In the genomic region with DNA sequence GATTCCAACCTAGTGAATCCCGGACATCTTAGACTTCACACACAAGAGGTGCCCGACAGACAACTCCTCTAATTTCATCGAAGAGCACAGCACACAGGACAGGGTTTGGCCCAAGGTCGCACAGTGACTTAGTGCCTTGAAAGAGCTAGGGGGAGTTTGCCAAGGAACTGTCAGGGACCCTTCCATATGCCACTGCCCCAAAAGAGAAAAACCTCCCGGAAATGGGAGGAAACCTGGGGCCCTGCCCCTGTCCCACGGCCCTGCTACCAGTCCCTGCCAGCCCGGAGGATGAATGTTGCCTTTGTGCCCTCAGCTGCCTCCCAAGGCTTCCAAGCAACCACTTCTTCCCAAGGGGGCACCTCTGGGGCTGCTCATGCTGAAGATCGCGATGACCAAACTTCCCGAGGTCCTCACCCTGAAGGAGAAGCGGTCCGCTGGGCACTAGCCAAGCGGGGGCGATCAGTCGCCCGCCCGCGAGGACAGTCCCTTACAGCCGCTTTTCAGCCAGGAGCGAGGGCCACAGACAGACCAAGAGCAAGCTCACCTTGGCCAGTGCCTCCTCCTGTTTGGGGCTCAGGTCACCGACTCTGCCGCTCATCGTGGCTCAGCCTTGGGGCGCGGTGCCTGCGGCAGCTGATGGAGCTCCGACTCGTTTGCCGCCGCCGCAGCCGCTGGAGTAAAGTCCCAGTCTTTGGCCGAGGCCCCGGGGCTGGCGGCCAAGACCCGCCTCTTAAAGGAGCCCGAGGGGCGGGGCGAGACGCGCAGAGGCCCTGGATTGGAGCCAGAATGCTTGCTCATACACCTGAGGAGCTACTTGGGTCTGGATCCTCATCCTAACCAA, we compare ENCODE assay signal across 8 mouse cellular contexts. TPM values are rescaled to one million over a fixed set of nuclear protein-coding genes. Genes with fewer than 3 reads are reported as not detected.
DNase-seq lines count a peak whose midpoint lies in the region; ATAC-seq lines count a peak whose summit lies in the region.

No protein-coding gene starts in this region.

- H3K4me3 ChIP-seq in forebrain, embryonic 14.5 days (ENCODE audit: low read depth, low read length): peak overlapping the region; percentile 52

- peak; percentile 67 for DNase-seq in MN1 (ENCODE audit: low spot score)
- peak; percentile 81 for DNase-seq in cerebellum, adult 11-12 months
- peak; percentile 79 for DNase-seq in forebrain, embryonic 14.5 days (ENCODE audit: low spot score)
- DNase-seq in heart, postnatal 14 days: peak; percentile 66 to 73
- DNase-seq in kidney, postnatal 36 days: peak; percentile 79 to 89
- peak; percentile 86 to 91 for DNase-seq in lung, adult 18-20 months
- peak; percentile 53 for DNase-seq in ovary, postnatal 14 days (ENCODE audit: low spot score)
- DNase-seq in urinary bladder, postnatal 25 days (ENCODE audit: low spot score): peak; percentile 74

- H3K4me1 ChIP-seq in forebrain, embryonic 14.5 days (ENCODE audit: control insufficient read depth, insufficient read depth, low read length): 0 out of 2 replicates have a peak, but pooled peaks cover 7% of the 10 kb centered on the region

- no peaks in the 10 kb centered on the region for H3K36me3 ChIP-seq in forebrain, embryonic 14.5 days (ENCODE audit: control insufficient read depth, insufficient read depth, low read length)

- H3K27ac ChIP-seq in forebrain, embryonic 14.5 days (ENCODE audit: low read depth, low read length): no peak overlapping the region

- no peaks in the 10 kb centered on the region for H3K9me3 ChIP-seq in forebrain, embryonic 14.5 days (replicated peaks; ENCODE audit: control insufficient read depth, low read length)

- peak overlapping the region; percentile 78 for H3K9ac ChIP-seq in forebrain, embryonic 14.5 days (ENCODE audit: low read length)

- peak overlapping the region; percentile 97 for H3K4me2 ChIP-seq in forebrain, embryonic 14.5 days (ENCODE audit: low read length)

- intact Hi-C loops in heart, postnatal 14 days (cut with DNase I): no loop called here

- WGBS in forebrain, embryonic 14.5 days: 2% methylated on average over 41 of the region's 41 CpGs

- H3K27me3 ChIP-seq in forebrain, embryonic 14.5 days (replicated peaks; ENCODE audit: control insufficient read depth, insufficient read depth, low read length): no peaks in the 10 kb centered on the region; the same call in 1 of the 2 replicates

- ATAC-seq in forebrain, embryonic 14.5 days: peak; percentile 80

RNA-seq across cellular contexts. Expression of a gene that starts 4.9 kb away (rescaled TPM):
- polyA plus RNA-seq in forebrain, embryonic 14.5 days (2014; fragmentation: Nextera tagmentation; extraction: Ambion mirVana): 1.1 and 1.4 TPM in 2 replicates
- 1 to 10 TPM; 1.2 TPM for total RNA-seq in heart, postnatal 14 days (2021)

RNA-seq across cellular contexts. Expression of a gene that starts 16.7 kb away (rescaled TPM):
- 44.3 and 45.5 TPM in 2 replicates for polyA plus RNA-seq in forebrain, embryonic 14.5 days (2014; fragmentation: Nextera tagmentation; extraction: Ambion mirVana)
- 10 to 100 TPM; 14.2 to 20.6 TPM for total RNA-seq in heart, postnatal 14 days (2021)

RNA-seq across cellular contexts. Expression of a gene that starts 23.1 kb away (rescaled TPM):
- polyA plus RNA-seq in forebrain, embryonic 14.5 days (2014; fragmentation: Nextera tagmentation; extraction: Ambion mirVana): 6.7 and 7.8 TPM in 2 replicates
- 100 to 1,000 TPM; 108 to 124 TPM for total RNA-seq in heart, postnatal 14 days (2021)

RNA-seq across cellular contexts. Expression of a gene that starts 41.8 kb away (rescaled TPM):
- polyA plus RNA-seq in forebrain, embryonic 14.5 days (2014; fragmentation: Nextera tagmentation; extraction: Ambion mirVana): 2.4 and 2.9 TPM in 2 replicates
- total RNA-seq in heart, postnatal 14 days (2021): 1 to 10 TPM; 5.6 to 7.4 TPM

RNA-seq across cellular contexts. Expression of a gene that starts 41.8 kb away (rescaled TPM):
- 51.5 and 59.3 TPM in 2 replicates for polyA plus RNA-seq in forebrain, embryonic 14.5 days (2014; fragmentation: Nextera tagmentation; extraction: Ambion mirVana)
- 10 to 100 TPM; 38.4 to 46.7 TPM for total RNA-seq in heart, postnatal 14 days (2021)
